Mouse (Mus musculus): ENCODE results near the gene Hrh2.

Hrh2 gene

DNA sequence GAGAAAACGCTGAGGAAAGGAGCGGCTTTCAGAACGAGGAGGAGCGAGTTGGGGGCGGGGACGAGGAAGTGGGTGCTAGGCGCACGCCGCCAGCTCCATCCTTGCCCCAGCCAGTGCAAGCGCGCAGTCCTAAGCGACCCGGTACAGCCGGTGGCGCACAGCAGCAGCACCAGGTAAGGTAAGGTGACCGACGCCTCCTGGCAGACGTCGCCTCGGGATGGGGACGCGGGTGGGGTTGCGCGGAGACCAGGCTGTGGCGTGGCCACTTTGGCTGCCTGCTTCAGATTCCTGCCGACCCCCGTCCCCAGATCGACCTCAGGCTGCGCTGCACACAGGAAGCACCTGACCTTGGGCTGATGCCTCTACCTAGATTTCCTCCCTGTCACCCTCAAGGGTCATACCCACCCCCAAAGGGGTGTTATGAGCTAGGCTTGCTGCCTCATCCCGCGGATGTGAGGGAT, at the start of gene Hrh2:
Gene Hrh2 (plus strand): TSS at position 109 of the 461 bp plus-strand sequence.
- peak; percentile 54 for DNase-seq

DNA sequence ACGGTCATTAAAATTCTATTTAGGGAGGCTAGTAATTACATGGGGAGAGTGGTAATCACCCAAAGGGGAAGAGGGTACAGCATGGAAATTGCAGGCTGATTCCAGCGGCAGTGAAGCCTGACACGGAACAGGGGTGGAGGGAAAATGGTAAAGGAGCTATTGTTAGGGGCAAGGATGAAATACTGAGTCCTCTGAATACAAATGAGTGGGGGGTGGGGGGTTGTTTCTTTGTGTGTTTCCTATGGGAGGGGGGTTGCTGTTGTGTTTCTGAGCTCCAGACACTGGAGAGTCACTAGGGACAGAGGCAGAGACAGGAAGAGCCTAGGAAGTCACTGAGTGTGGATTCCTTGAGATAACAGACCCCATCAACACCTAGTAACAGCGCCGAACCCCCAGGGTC, 48.1 kb upstream of the Hrh2 start:
- DNase-seq = no peak

- no peak for DNase-seq
Measured at GRCm38 (mm10) chr13:54144624-54145023, 47.3 kb upstream of the Hrh2 start.

- peak; percentile 35 for DNase-seq
Measured at GRCm38 (mm10) chr13:54147328-54147727, 44.6 kb upstream of the Hrh2 start.

- peak; percentile 10 for DNase-seq
Measured at GRCm38 (mm10) chr13:54152421-54152820, 39.5 kb upstream of the Hrh2 start.

- DNase-seq = no peak
Measured at GRCm38 (mm10) chr13:54152911-54153310, 39.0 kb upstream of the Hrh2 start.

- no peak for DNase-seq
Measured at GRCm38 (mm10) chr13:54153672-54154218, 38.2 kb upstream of the Hrh2 start.

DNA sequence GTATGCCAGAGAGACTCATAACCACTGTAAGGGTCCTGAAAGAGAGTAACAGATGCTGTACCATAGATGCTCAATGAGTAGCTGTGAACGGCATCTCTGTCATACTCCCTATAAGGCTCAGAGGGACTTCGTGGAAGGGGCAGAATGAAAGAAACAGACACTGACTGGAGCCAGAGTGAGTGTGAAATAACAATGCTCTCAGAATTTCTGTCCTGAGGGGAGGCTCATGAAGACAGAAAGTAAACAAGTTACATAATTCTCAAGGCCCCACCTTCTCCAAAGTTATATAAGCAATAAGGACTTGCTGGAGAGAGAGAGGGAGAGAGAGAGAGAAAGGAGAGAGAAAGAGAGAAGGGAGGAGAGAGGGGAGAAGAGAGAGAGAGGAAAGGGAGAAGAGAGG, 36.1 kb upstream of the Hrh2 start:
- no peak for DNase-seq

DNA sequence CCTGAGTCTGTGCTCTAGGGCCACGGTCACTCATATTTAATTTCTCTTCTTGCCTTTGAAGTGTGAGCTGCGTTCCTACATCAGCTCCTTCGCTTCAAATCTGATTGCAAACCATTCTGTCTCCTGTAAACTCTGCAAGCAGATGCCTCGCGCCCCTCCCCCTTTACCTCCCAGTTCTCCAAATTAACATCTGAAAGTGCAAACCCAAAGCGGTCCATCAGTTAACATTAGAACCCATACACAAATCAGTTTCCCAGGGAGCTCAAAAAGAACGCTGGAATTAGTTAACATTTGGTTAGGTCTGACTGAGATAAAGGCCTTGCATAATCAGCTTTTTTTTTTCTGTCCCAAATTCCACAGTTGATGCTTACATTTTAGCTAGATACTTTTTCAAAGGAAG, 32.7 kb upstream of the Hrh2 start:
- DNase-seq = no peak

DNA sequence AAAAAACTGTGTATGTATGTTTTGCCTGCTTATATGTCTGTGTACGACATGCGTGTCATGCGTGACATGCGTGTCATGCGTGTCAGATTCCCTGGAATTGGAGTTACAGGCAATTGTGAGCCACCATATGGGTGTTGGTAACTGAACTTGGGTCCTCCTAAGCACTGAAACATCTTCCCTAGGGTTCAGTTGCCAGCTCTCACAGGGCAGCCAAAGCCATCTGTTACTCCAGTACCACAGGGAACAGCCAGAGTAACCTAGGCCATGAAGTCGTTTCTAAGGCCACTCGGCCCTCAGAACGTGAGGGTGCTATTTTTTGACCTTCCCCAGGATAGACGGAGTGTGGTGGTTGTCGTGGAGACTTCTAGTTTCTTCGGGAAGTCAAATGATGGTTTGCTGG, 32.2 kb upstream of the Hrh2 start:
- no peak for DNase-seq

- DNase-seq = no peak
Measured at GRCm38 (mm10) chr13:54160546-54160945, 31.4 kb upstream of the Hrh2 start.

GRCm38 (mm10) chr13:54161514-54161913, 30.4 kb upstream of the Hrh2 start:
- no peak for DNase-seq

- DNase-seq = no peak
Measured at GRCm38 (mm10) chr13:54163363-54163762, 28.6 kb upstream of the Hrh2 start.

GRCm38 (mm10) chr13:54164462-54164861, 27.5 kb upstream of the Hrh2 start:
- no peak for DNase-seq

DNA sequence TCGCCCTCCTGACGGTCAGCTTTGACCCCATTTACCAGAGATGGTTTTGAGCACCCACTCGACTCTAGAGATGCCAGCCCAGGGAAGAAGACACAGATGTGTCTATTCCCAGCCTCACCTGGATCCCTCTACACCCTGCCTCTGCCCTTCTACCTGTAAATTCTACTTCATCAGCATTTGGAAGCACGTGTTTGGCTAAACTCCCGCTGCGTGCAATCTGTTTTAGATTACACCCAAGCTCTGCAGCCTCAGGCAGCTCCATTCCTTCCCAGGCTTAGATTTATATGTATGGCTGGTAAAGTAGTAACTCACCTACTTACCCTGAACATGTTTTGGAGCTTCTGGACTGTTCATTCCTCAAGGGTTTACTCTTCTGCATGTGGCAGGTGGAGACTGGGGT, 26.9 kb upstream of the Hrh2 start:
- no peak for DNase-seq

DNA sequence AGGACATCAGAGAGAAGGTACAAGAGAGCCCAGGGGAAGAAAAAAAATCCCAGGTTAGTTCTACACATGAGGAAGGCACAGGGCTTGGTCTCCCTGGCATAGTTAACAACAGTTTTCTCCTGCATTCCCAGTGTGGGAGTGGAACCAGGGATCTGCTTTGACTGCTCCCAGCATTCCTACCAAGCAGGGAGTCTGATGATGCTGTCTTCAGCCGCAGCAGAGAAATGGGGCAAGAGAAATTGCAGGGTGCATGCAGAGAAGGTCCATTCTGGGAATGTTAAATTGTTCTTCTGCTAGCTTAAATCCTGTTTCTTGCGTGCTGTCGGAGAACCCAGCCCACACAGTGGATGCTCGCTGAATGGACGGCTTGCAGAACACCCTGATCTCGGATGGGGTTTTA, 26.2 kb upstream of the Hrh2 start:
- DNase-seq = no peak

- DNase-seq = no peak
Measured at GRCm38 (mm10) chr13:54167036-54167435, 24.9 kb upstream of the Hrh2 start.

DNA sequence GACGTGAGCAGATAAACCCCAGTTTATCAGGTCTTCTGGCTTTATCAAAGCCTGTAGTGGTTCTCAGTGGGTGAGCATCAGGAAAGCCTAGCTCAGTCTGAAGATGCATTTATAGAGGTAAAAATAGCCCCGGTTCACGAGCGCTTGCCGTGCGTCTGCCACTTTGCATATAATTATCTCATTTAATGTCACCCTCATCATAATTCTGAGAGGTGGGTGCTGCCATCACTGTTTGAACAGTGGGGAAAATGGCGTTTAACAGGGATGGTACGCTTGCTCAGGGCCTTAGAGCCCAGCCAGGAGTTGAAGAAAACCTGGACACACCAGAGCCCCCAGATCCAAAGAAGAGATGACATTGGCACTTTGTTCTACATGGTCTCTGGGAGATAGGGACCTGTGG, 23.3 kb upstream of the Hrh2 start:
- no peak for DNase-seq

- DNase-seq = no peak
Measured at GRCm38 (mm10) chr13:54170288-54170687, 21.6 kb upstream of the Hrh2 start.

- no peak for DNase-seq
Measured at GRCm38 (mm10) chr13:54171346-54171745, 20.6 kb upstream of the Hrh2 start.

DNA sequence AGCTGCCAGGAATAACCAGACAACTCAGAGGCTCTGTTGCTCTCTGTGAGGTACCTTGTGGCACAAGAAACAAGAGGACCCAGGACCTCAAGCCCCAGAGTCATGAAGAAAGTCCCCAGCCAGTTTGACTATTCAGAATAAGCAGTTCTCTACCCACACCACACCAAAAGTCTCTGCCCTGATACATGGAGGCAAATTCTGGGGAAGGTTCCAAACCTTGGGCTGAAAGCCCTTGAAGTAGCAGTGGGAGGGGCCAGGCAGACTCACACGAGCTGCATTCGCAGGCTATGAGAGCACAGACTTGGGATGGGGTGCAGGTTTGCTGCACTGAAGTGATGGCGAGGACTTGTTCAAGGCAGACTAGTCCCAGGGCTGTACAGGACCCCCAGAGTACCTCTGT, 20.2 kb upstream of the Hrh2 start:
- DNase-seq = no peak

DNA sequence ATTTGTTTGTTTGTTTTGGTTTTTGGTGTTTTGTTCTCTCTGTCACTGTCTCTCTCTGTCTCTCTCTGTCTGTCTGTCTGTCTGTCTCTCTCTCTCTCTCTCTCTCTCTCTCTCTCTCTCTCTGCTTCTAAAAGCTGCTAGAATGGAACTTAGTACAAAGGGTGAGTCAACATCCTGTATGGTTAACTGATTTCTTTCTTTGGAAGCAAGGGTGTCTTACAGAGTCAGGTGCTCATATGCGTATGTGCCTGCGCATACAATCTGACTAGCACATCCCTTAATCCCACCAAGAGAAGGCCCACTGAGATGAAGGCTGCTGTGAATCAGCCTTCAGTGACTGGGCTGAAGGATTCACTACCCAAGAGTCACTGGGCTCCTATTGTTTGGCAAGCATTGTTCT, 18.0 kb upstream of the Hrh2 start:
- DNase-seq = no peak

DNA sequence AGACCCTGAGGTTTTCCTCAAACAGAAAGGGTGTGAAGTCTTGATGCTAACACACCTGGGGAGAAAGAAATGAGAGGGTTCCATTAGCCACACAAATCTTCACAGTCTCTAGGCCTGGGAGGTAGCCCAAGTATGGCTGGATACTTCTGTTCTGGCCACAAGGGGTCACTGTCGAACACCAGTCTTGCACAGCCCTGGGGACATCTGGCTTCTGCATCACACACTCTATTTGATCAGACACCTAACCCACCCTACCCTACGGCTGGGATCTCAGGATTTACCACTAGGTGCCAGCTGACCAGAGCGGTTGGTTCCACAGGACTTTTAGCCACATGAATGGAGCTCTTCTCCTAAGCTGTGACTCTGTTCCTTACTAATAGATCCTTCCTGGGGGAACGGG, 17.2 kb upstream of the Hrh2 start:
- peak; percentile 27 for DNase-seq

GRCm38 (mm10) chr13:54175426-54175825, 16.5 kb upstream of the Hrh2 start:
- DNase-seq = no peak

DNA sequence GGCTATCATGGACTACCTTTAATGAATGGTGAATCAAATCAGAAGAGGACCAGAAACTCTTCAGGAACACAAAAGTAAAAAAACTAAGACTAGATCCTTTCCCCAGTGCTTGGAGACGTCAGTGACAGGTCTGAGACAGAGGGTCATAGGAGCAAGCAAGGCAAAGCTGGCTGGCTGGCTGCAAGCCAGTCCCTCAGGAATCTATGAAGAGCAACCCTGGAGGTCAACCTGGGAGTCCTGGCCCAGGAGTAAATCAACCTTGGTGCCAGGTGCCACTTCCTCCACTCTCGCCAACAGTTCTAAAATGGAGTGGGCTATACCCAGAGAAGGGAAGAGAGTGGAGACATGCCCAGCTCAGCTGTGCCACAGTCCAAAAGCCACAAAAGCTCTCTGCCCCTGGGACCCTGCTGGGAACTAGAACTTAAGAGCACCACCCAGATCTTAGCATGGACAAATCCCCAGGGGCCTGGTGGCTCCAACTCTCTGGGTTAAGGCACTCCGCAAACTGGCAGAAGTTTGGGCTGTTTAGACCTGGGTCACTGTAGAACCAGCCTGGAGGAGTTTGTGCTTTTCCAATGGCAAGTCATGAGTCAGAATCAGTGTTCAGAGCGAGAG, 15.4 kb upstream of the Hrh2 start:
- DNase-seq = no peak
